Mouse (Mus musculus) layer of hippocampus, postnatal 10 days (tissue): ENCODE results near the gene B3gnt2. TPM values are rescaled to one million over a fixed set of nuclear protein-coding genes. Genes with fewer than 3 reads are reported as not detected.

Source experiments
- DNase-seq, 2 experiments: peaks; one replicate each; pipeline ENCODE4 v3.0.0; 2021; ENCODE audit warnings: low spot score in 2 of 2
- total RNA-seq, 2 experiments: library from RNA; stranded (reverse); gene quantifications; 2 replicates each; pipeline ENCODE4 v1.2.3; 2021

Gene B3gnt2
- total RNA-seq, 2 experiments from 2014 or later: 13.1 to 13.9 TPM

DNA sequence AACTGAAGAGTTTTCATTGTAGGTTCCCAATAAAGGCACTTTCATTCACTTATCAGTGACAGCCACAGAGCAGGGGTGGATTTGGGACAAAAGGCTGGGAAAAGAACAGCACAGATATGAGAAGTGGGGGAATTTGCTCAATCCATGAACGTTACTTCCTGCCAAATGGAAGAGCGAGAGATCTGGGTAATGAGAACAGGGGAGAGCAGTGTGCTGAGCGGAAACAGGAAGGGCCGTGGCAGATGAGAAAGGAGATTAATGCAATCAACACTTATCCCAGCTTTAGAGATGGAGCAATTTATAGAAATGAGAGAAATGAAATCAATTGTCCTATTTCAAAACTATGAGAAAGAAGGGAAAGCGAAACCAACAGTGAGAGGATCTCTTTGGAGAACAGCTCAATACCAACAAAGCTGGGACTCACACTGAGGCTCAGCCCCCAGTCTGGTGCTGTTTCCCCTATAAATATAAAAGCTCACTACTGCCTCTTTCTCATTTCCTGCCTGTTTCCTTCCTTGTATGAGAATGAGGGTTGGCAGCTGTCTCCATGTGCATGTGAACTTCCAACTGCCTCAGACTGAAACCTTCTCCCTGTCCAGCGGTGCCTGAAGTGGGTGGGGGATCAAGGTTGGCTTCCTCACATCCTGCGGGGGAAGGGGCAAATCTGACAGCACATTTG, 11.0 kb upstream of the B3gnt2 start:
- no peak for DNase-seq

DNA sequence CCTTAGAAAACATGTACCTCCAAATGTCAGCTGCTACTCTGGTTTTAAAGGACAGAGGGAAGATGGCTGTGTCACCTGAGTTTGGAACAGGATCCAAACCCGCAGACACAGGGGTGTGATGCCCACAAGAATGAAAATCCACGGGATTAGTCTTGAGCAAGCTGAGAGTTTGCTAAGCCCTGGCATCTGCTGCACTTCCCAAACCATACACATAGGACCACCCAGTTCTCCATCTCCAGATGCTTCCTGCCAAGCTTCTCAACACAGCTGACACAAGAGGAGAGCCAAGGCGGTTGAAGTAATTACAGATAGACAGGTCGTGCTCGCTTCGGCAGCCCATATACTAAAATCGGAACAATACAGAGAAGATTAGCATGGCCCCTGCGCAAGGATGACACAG, 7.8 kb upstream of the B3gnt2 start:
- DNase-seq: no peak

DNA sequence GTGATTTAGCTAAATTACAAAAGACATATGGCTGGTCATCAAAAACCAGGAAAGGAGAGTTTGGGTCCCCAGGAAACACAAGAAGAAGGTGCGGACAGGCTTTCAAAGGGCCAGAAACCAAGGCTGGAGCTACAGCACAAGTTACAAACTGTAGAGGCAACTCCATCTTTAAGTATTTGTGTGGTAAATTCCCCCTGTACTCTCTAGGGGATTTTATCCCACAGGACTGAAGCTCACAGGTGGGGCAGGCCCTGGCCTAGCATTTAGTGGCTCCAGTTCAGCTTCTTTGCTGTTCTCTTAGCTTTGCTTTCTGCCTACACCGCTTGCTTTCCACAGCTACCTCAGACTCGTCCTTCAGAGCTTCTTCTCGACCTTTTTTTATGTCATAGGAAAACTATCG, 6.9 kb upstream of the B3gnt2 start:
- DNase-seq: no peak

DNA sequence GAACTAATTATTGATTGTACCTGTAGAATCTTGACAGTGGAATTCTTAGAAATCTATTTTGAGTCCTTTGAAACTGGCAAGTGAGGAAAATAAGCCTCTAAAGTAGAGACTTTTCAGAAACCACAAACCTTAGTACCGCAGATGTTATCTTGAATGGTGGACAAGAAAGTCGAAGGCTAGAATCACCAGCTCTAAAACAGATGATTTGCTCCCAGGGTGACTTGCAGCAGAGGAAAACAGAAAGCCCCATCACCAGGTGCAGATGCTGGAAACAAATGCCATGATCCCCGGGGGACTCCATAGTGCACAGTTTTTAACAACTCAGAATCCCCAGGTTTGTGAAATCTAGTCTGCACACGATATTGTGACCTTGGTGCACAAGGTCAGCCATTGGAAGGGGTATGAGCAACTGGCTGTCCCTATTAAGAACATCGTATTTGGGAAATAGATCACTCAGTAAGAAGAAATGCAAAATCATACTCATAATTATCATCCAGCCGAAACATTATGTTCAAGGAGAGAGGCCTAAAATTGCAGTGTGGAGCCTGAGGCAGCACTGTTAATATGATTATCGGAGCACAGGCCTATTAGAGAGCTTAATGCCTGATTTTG, 5.0 kb upstream of the B3gnt2 start:
- no peak for DNase-seq

DNA sequence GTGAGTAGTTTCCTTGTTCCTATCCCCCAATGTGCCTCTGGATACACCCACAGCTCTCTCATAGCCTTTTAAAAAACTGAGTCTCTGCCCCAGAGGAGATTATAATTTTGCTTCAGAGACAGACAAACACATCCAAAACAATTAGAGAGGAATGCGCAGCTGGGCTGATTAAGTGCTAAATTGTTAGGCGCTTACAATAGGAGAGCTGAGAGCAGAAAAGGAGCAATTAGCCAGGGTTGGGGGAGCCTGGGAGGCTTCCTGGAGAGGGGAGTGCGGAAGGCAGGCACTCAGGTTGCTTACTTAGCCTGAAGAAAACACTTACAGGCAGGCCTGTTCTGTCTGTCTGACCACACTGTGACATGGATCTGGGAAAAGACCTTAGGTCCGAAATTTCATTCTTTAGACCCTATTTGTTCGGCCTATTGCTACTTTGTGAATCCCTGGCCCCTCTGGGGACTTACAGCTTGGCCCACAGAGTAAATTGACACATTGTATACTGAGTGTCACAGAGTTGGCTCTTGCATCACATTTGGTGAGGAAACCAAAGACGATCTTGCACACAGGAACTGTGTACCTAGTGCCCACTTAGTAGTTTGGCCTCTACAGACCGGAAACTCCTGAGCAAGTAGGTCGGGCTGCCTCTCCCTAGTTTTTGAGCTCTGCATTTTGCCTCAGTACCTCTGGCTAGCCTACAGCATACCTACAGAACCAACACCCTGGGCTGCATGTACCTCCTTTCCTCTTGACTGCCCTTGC, 3.7 kb upstream of the B3gnt2 start:
- DNase-seq: no peak

DNA sequence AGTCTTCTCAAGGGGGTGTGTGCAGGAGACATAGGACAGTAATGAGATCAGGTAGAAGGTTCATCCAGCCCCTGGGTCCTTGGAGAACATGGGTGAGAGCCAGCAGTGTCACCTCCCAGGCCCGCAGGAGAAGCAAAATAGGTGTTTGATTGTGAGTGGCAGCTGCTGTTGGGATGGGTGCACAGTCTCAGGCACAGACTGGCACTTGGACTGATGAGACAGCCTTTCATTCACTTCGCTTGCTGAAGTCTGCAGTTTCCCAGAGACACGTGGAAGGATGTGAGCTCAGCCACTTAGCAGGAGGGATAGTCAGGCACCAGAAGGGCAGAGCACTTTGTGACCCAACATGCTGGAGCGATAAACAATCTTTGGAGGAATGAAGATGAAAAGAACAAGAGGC, 2.8 kb upstream of the B3gnt2 start:
- DNase-seq: no peak

DNA sequence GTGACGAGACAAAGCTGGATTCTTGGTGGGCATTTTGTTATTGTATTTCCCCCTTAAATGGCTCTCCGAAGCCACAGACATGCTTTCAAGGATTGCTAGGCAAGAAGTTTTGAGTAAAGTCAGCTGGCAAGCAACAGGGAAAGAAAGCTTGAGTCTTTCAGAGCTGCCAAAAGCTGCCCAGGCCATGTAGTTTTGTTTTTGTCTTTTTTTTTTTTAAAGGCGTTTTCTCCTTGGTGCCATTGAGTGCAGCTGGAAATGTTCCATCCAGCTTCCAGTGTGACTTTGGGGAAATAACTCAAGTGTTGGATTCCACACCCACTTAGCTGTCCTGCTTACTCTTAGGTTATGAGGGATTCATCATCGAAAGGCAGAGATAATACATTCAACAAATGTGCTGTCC, 554 bp upstream of the B3gnt2 start:
- DNase-seq: no peak

DNA sequence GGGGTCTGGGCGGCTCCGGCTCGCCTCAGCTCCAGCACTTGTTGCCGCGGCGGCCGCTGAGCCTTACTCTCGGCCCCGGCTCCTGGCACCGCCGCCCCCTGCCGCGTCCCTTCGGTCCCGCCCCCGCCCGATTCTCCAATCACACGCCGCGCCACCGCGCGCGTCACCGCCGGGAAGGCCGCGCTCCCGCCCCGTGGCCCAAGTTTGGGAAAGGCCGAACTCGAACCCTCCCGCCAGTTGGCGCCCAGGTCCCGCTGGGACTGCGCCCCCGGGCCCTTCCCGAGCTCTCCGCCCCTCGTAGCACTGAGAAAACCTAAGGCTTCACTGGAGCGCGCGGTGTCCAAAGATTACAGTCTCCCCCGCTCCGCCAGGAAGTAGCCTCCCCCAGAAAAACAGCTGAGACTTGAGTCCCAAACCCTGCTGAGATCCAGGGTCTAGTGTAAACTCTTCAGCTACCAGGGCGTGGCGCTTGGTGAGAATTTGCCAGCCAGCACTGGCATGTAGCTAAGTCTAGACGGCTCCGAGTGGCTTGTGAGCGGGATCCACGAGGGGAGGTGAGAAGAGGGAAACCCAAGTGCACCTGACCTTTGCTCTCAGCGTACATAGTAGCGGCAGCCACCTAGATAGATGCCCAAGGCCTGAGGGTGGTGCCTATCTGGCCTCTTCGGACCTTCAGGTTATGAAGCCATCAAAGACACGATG, 977 bp downstream of the B3gnt2 start:
- DNase-seq: peak; percentile 74 to 82

DNA sequence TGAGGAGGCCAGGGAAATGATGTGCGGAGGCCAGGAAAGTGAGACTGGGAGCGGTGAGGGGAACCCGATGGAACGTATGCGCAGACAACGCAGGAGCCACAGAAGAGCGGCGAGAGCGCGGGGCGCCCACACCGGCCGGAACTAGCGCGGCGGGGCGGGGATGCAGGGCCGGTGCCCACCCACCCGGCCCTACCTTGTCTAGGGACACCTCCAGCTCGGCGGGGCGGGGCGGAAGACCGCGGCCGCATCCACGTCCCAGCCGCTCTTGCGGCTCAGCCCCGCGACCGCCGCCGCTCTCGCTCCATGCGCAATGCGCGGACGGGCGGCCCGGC, 1.5 kb downstream of the B3gnt2 start:
- peak in 1 of 2 experiments; percentile 35 for DNase-seq

DNA sequence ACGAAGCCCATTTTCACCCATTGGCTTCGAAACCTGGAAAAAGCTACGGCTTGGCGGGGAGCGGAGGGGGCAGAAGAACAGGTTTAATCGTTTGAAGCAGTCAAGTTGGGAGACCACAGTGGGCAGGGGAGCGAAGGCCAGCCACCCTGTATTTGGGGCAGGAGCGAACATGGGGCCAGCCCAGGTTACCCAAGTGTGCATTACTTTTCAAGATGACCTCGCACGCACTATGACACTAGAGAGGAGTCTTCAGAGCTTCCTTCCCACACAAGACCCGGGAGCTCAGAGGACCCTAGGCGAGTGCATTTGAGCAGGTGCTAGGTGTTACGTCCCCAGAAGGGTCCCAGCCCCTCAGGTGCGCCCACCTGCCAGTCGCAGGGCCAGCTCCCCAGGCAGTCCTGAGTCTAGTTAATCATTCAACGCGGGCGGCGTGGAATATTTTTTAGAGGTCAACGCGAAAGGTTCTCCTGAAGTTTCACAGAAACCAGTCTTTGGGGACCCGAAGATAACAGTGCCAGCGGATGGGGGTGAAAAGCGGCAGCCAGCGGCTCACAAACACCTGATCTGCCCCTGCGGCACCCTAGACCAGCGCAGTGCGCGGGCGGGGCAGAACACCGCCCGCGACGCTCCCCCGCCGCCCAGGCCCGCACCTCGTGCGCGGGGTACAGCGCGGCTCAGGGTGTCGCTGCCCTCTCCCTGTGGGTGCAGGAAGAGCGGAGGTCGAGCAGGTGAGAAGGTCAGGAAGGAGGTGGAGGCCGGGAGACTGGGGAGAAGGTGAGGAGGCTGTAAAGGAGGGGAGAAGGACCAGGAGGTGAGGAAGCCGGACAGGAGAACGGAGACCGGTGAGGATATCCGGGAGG, 2.1 kb downstream of the B3gnt2 start:
- peak in 1 of 2 experiments; percentile 20 for DNase-seq

DNA sequence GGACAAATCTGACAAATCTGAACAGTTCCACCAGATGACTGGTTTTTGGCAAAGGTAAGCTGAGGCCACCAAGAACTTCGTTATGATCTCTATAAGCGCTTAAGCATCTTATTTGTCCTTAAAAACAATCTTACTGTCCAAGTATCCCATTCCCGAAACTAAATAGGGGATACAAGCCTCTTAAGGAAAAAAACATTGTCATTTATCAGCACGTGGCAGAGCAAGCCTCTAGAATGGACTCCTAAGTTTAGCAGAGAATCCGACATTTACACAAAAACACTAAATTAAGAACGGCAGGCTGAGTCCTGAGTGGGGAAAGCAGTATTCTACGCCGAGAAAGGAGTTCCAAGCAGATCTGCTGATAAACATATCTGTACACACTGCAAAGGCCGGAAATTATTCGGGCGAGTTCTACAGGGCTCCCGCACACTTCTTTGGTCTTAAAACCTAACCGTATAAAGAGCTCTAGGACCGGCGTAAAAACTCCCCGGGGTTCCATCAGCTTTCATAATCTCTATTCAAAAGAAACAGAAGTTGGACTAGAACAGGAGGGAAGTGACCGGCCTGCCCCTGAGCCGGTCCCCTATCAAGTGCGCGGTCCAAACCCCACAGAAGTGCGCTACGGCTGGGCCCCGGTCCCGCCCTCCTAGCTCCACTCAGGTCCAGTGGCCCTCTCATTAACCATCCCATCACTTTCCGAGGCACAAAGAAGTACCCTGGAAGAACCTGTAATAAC, 2.9 kb downstream of the B3gnt2 start:
- DNase-seq: peak in 1 of 2 experiments; percentile 17

DNA sequence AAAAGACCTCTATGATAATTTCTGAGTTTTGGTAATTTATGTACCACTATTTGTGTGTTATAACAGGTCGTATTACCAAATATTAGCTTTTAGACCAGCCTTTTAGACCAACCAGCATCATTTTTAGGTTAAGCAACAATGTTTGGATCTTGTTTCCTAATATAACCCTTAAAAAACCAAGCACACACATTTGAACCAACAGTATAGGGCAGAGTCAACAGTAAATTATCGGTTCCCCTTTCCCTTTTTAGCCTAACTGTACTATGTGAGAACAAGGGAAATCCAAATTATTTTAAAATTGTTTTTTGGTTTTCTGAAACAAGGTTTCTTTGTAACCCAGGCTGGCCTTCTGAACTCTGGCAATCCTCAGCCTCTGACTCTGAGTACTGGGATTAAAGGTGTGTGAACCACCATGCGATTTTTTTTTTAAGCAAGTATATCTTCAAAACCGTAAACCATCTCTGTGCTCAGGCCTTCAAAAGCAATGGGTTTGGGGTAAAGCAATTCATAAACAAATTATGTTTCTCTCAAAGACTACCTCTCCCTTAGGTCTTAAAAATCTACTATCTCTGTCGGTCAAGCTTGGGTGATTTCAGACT, 3.6 kb downstream of the B3gnt2 start:
- no peak for DNase-seq

DNA sequence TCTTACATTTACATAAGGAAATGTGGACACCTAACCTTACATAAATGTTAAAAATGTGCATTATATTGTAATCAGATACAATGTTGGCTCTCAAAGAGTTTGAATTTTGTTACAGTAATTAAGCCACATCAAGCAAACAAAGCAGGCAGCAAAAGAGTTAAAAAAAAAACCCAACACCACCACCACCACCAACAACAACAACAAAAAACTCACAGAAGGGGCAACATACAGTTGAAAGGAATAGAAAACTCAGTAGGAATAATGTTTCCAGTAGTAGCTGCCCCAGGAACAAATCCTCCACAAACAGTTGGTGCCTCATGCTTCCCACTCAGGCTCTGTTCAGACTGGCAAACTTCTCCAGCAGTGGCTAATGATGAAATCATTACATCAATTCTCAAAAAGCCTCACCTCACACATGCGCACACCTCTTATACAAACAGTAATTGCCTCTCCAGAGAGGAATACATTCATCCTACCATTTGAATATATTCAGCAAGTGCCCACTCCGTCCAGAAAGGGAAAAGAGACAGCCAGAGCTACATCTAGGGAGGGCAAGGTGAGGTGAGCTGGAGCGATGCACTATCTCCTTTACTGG, 4.3 kb downstream of the B3gnt2 start:
- no peak for DNase-seq

DNA sequence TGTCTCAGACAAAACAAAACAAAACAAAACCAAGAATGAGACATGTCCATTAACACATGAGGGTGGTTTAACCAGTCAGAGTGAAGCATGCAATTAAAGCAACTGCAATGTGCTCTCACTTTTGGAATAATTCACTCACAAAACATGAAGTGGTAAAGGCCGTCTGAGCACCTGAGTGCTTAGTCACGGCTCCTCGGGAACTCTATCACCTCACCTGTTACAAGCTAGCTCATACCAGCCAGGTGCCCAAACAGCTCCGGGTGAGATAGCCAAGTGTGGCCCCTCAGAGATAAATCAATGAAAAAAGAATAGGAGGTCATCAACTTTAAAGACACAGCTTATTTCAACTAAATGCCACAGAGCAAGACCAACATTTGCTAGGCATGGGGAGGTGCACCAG, 6.2 kb downstream of the B3gnt2 start:
- DNase-seq: no peak

DNA sequence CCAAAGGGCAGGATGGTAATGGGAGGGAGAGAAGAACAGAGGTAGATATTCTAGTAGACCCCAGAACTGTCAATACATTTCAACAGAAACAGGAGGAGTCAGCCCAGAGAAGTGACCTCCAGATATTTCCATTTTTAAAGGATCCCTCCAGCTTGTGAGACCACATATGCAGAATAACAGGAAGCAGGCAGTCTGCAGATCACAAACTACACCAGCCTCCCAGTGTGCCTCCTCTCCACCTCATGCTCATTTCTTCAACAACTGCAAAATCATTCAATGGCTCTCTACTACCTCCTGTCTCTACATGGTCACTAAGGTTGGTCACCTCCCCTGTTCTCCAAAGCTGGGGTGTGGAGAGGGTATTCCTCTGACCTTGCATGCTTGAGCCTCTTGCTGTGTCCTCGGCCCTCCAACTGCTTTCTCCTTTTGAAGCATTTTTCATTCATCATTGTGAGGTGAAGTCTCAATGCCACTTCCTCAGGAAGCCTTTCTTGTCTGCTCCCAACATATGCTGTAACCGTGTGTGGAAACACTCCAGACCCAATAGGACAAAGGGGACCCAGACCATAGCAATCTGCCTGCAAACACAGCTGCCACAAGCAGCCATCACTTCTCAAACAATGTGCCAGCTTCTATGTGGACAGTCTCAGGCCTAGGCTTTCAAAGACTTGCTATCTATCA, 7.1 kb downstream of the B3gnt2 start:
- no peak for DNase-seq

DNA sequence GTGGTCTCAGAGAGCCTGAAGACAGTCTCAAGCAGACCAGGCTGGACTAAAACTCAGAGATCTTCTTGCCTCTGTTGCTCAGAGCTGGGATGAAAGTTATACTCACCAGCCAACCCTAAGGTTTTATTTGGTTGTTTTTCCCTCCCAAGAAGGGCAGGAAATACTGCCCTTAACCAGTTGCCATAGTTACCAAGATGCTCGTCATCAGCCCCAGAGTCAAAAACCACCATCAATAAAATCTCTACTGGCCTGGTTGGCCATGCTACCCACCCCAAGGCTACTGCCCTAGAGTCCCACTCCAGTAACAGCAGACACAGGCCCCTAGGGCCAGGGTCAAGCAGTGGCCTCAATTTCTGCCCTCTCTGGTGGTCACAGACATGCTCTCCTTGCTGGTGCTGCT, 8.3 kb downstream of the B3gnt2 start:
- DNase-seq: no peak

DNA sequence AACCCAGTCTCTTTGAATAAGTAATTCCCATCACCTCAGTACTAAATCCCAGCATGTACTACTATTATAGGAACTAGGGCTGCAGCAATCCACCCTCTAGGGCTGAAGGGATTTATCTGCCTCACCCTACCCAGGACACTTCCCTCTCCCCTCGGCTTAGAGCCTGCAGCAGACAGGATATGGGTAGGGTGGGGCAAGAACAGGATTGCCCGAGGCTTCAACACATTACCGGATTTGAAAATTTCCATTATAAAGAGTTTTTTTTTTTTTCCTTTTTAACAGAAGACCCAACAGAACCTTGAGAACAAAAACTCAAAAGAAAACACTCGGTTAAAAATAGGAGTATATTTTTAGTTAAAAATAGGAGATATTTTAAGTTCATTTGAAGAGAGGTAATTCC, 9.3 kb downstream of the B3gnt2 start:
- no peak for DNase-seq

DNA sequence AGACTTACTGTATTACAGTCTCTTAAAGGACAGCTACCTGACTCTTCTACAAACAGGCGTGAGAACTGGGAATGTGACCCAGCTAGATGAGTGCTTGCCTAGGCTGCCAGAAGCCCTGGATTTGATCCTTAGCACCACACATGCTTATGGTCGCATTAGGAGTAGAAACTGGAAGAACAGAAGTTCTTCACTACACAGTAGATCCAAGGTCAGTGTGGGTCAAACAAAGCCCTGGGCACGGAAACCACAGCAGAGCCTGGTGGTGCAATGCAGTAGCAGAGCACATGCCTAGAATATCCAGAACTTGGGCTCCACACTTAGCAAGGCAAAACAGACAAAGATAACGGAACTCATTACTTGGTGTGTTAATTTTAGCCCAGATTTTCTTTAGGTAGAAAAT, 10.7 kb downstream of the B3gnt2 start:
- DNase-seq: no peak

DNA sequence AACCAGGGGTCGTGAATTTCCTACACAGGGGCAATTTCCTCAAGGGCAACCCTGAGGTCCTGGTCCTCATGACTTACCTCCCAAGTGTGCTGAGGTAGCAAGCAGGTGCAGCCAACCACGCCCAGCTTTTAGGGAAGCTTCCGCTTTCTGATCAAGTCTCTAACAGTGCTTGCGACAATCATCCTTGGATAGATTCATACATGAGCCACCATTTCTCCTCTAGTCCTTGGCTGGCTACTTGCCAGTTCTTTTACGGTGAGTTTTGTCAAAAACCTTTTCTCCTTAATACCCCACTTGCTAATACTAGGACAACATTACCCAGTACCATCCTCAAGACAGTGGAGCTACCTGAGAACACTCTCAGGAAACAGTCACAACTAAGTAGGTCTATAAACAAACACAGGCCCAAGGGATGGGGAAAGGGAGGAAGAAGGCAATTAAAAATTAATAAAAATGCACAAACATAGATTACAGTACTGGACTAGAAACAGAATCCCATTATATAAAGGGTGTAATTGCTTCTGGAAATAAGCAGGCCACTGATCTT, 12.0 kb downstream of the B3gnt2 start:
- DNase-seq: no peak
